Mouse (Mus musculus) cerebellum, postnatal 25 days (tissue): ENCODE results near the gene Mrpl14.

Experiments
- DNase-seq, 2 experiments: peaks; one replicate each; pipeline ENCODE4 v3.0.0; 2021; ENCODE audit warnings: mixed read lengths in 2 of 2

Gene Mrpl14

GRCm38 (mm10) chr17:45689120-45689519 lies 3.0 kb downstream of the Mrpl14 start:
- DNase-seq, result no peak

- no peak for DNase-seq
Measured at GRCm38 (mm10) chr17:45690044-45690443, 3.9 kb downstream of the Mrpl14 start.

GRCm38 (mm10) chr17:45692159-45692558 lies 6.0 kb downstream of the Mrpl14 start:
- DNase-seq, result no peak

- no peak for DNase-seq
Measured at GRCm38 (mm10) chr17:45693812-45694565, 7.9 kb downstream of the Mrpl14 start.

- no peak for DNase-seq
Measured at GRCm38 (mm10) chr17:45695227-45696120, 9.4 kb downstream of the Mrpl14 start.

GRCm38 (mm10) chr17:45696981-45697380 lies 10.9 kb downstream of the Mrpl14 start:
- DNase-seq, result no peak

GRCm38 (mm10) chr17:45698368-45698767 lies 12.2 kb downstream of the Mrpl14 start:
- no peak for DNase-seq

- DNase-seq, result no peak
Measured at GRCm38 (mm10) chr17:45699039-45699740, 13.1 kb downstream of the Mrpl14 start.

- DNase-seq, result no peak
Measured at GRCm38 (mm10) chr17:45700496-45701235, 14.5 kb downstream of the Mrpl14 start.

- no peak for DNase-seq
Measured at GRCm38 (mm10) chr17:45701236-45701591, 15.1 kb downstream of the Mrpl14 start.

GRCm38 (mm10) chr17:45702254-45702653 lies 16.1 kb downstream of the Mrpl14 start:
- no peak for DNase-seq

GRCm38 (mm10) chr17:45703187-45703586 lies 17.1 kb downstream of the Mrpl14 start:
- DNase-seq, result no peak

- no peak for DNase-seq
Measured at GRCm38 (mm10) chr17:45706796-45707195, 20.7 kb downstream of the Mrpl14 start.

- DNase-seq, result no peak
Measured at GRCm38 (mm10) chr17:45707376-45707775, 21.3 kb downstream of the Mrpl14 start.

GRCm38 (mm10) chr17:45708179-45708578 lies 22.1 kb downstream of the Mrpl14 start:
- no peak for DNase-seq

GRCm38 (mm10) chr17:45709829-45710228 lies 23.7 kb downstream of the Mrpl14 start:
- no peak for DNase-seq

- DNase-seq, result no peak
Measured at GRCm38 (mm10) chr17:45710407-45710806, 24.3 kb downstream of the Mrpl14 start.

- DNase-seq, result no peak
Measured at GRCm38 (mm10) chr17:45711525-45711924, 25.4 kb downstream of the Mrpl14 start.

GRCm38 (mm10) chr17:45718323-45718722 lies 32.2 kb downstream of the Mrpl14 start:
- peak; percentile 83 to 87 for DNase-seq

- DNase-seq, result peak; percentile 89 to 93
Measured at GRCm38 (mm10) chr17:45723732-45724573, 37.8 kb downstream of the Mrpl14 start.

GRCm38 (mm10) chr17:45724574-45724921 lies 38.4 kb downstream of the Mrpl14 start:
- no peak for DNase-seq

GRCm38 (mm10) chr17:45726249-45726648 lies 40.1 kb downstream of the Mrpl14 start:
- DNase-seq, result no peak
